Mouse (Mus musculus) cerebellum, adult 18-20 months (tissue): ENCODE results near the gene Nkx6-1.

Experiments
- DNase-seq, 2 experiments: peaks; one replicate each; pipeline ENCODE4 v3.0.0; 2021

Gene Nkx6-1

GRCm38 (mm10) chr5:101664945-101665615 lies at the start of gene Nkx6-1:
Gene Nkx6-1, minus strand, starts transcription at chr5:101664996.
- DNase-seq = peak in 1 of 2 experiments; percentile 5

GRCm38 (mm10) chr5:101713064-101713613 lies 48.3 kb upstream of the Nkx6-1 start:
- DNase-seq = no peak

- DNase-seq = no peak
Measured at GRCm38 (mm10) chr5:101703374-101704260, 38.8 kb upstream of the Nkx6-1 start.

GRCm38 (mm10) chr5:101702636-101703035 lies 37.8 kb upstream of the Nkx6-1 start:
- no peak for DNase-seq

- DNase-seq = peak; percentile 15 to 39
Measured at GRCm38 (mm10) chr5:101700607-101701006, 35.8 kb upstream of the Nkx6-1 start.

GRCm38 (mm10) chr5:101688581-101688980 lies 23.8 kb upstream of the Nkx6-1 start:
- DNase-seq = no peak

GRCm38 (mm10) chr5:101683340-101683739 lies 18.5 kb upstream of the Nkx6-1 start:
- DNase-seq = no peak

- DNase-seq = no peak
Measured at GRCm38 (mm10) chr5:101680338-101680737, 15.5 kb upstream of the Nkx6-1 start.

- peak in 1 of 2 experiments; percentile 32 for DNase-seq
Measured at GRCm38 (mm10) chr5:101669381-101669780, 4.6 kb upstream of the Nkx6-1 start.

GRCm38 (mm10) chr5:101668475-101668874 lies 3.7 kb upstream of the Nkx6-1 start:
- DNase-seq = no peak

GRCm38 (mm10) chr5:101668028-101668427 lies 3.2 kb upstream of the Nkx6-1 start:
- no peak for DNase-seq

GRCm38 (mm10) chr5:101667263-101667990 lies 2.6 kb upstream of the Nkx6-1 start:
- no peak for DNase-seq

- DNase-seq = no peak
Measured at GRCm38 (mm10) chr5:101666713-101667112, 1.9 kb upstream of the Nkx6-1 start.

- no peak for DNase-seq
Measured at GRCm38 (mm10) chr5:101666091-101666490, 1.3 kb upstream of the Nkx6-1 start.

- peak in 1 of 2 experiments; percentile 9 for DNase-seq
Measured at GRCm38 (mm10) chr5:101664423-101664921, 324 bp downstream of the Nkx6-1 start.

GRCm38 (mm10) chr5:101663621-101664422 lies 974 bp downstream of the Nkx6-1 start:
- DNase-seq = no peak

GRCm38 (mm10) chr5:101663176-101663575 lies 1.6 kb downstream of the Nkx6-1 start:
- peak in 1 of 2 experiments; percentile 5 for DNase-seq

- DNase-seq = no peak
Measured at GRCm38 (mm10) chr5:101662485-101662884, 2.3 kb downstream of the Nkx6-1 start.

- DNase-seq = no peak
Measured at GRCm38 (mm10) chr5:101661561-101662211, 3.1 kb downstream of the Nkx6-1 start.

- no peak for DNase-seq
Measured at GRCm38 (mm10) chr5:101660666-101661065, 4.1 kb downstream of the Nkx6-1 start.

- no peak for DNase-seq
Measured at GRCm38 (mm10) chr5:101659411-101659971, 5.3 kb downstream of the Nkx6-1 start.
